Mouse (Mus musculus): ENCODE measurements around the gene Cdh24. TPM values are rescaled to one million over a fixed set of nuclear protein-coding genes. Genes with fewer than 3 reads are reported as not detected.

The Cdh24 gene
- polyA plus RNA-seq, 1 experiment from 2014 or later = 2.1 TPM

GRCm38 (mm10) chr14:54634182-54634581, 7.0 kb downstream of the Cdh24 start:
- no peak overlapping the region for H3K27ac ChIP-seq (ENCODE audit: low read length)
- no peak; the same call in 1 of the 2 replicates for ATAC-seq (ENCODE audit: low read depth)
- no peaks in the 10 kb centered on the region for H3K9me3 ChIP-seq (ENCODE audit: control insufficient read depth, low read length)
- peaks cover 13% of the 10 kb centered on the region for H3K36me3 ChIP-seq (ENCODE audit: control insufficient read depth, insufficient read depth, low read length)
- WGBS = 66% methylated on average over 4 of the region's 4 CpGs
- no peaks in the 10 kb centered on the region for H3K4me1 ChIP-seq (replicated peaks; ENCODE audit: control insufficient read depth, insufficient read depth, low read length)
- no peaks in the 10 kb centered on the region for H3K27me3 ChIP-seq (ENCODE audit: control insufficient read depth, insufficient read depth, low read depth, low read length)
- no peak overlapping the region for H3K4me3 ChIP-seq (ENCODE audit: low read length)
- H3K9ac ChIP-seq (ENCODE audit: low read length) = no peak overlapping the region
- no peak overlapping the region for H3K4me2 ChIP-seq (ENCODE audit: low read depth, low read length)

- no peak overlapping the region for H3K4me3 ChIP-seq (ENCODE audit: low read length)
- H3K36me3 ChIP-seq (ENCODE audit: control insufficient read depth, insufficient read depth, low read length) = peaks cover 13% of the 10 kb centered on the region
- H3K9me3 ChIP-seq (ENCODE audit: control insufficient read depth, low read length) = no peaks in the 10 kb centered on the region
- no peak overlapping the region for H3K4me2 ChIP-seq (ENCODE audit: low read depth, low read length)
- H3K27me3 ChIP-seq (ENCODE audit: control insufficient read depth, insufficient read depth, low read depth, low read length) = no peaks in the 10 kb centered on the region
- H3K27ac ChIP-seq (ENCODE audit: low read length) = no peak overlapping the region
- WGBS = 90% methylated on average over 27 of the region's 37 CpGs
- no peaks in the 10 kb centered on the region for H3K4me1 ChIP-seq (replicated peaks; ENCODE audit: control insufficient read depth, insufficient read depth, low read length)
- no peak for ATAC-seq (ENCODE audit: low read depth)
- H3K9ac ChIP-seq (ENCODE audit: low read length) = no peak overlapping the region
These were observed 8.9 kb downstream of the Cdh24 start for GRCm38 (mm10) chr14:54632252-54632651.

- no peak overlapping the region for H3K27ac ChIP-seq (ENCODE audit: low read length)
- H3K4me3 ChIP-seq (ENCODE audit: low read length) = no peak overlapping the region
- no peak overlapping the region for H3K9ac ChIP-seq (ENCODE audit: low read length)
- peaks cover 13% of the 10 kb centered on the region for H3K36me3 ChIP-seq (ENCODE audit: control insufficient read depth, insufficient read depth, low read length)
- H3K27me3 ChIP-seq (ENCODE audit: control insufficient read depth, insufficient read depth, low read depth, low read length) = no peaks in the 10 kb centered on the region
- ATAC-seq (ENCODE audit: low read depth) = no peak
- 53% methylated on average over 4 of the region's 4 CpGs for WGBS
- no peaks in the 10 kb centered on the region for H3K9me3 ChIP-seq (ENCODE audit: control insufficient read depth, low read length)
- no peaks in the 10 kb centered on the region for H3K4me1 ChIP-seq (replicated peaks; ENCODE audit: control insufficient read depth, insufficient read depth, low read length)
- H3K4me2 ChIP-seq (ENCODE audit: low read depth, low read length) = no peak overlapping the region
These were observed 9.9 kb downstream of the Cdh24 start for GRCm38 (mm10) chr14:54631240-54631599.

- Histone ChIP-seq H3K27ac (ENCODE audit: low read length) (no peak overlapping the region), H3K4me2 (ENCODE audit: low read depth, low read length) (no peak overlapping the region), H3K9ac (ENCODE audit: low read length) (no peak overlapping the region), H3K4me1 (replicated peaks; ENCODE audit: control insufficient read depth, insufficient read depth, low read length) (no peaks in the 10 kb centered on the region), H3K27me3 (ENCODE audit: control insufficient read depth, insufficient read depth, low read depth, low read length) (no peaks in the 10 kb centered on the region), H3K9me3 (ENCODE audit: control insufficient read depth, low read length) (no peaks in the 10 kb centered on the region), H3K36me3 (ENCODE audit: control insufficient read depth, insufficient read depth, low read length) (peaks cover 13% of the 10 kb centered on the region), H3K4me3 (ENCODE audit: low read length) (no peak overlapping the region)
- ATAC-seq (ENCODE audit: low read depth) = no peak
- WGBS = 73% methylated on average over 11 of the region's 11 CpGs
These were observed 10.5 kb downstream of the Cdh24 start for GRCm38 (mm10) chr14:54630583-54631239.

- ATAC-seq (ENCODE audit: low read depth) = no peak
- WGBS = 84% methylated on average over 2 of the region's 2 CpGs
- no peak overlapping the region for H3K4me2 ChIP-seq (ENCODE audit: low read depth, low read length)
These were observed 11.4 kb downstream of the Cdh24 start for GRCm38 (mm10) chr14:54629797-54630196.

GRCm38 (mm10) chr14:54628103-54628502, 13.1 kb downstream of the Cdh24 start:
- ATAC-seq (ENCODE audit: low read depth) = no peak
- no peaks in the 10 kb centered on the region for H3K4me1 ChIP-seq (replicated peaks; ENCODE audit: control insufficient read depth, insufficient read depth, low read length)
- H3K27ac ChIP-seq (ENCODE audit: low read length) = no peak overlapping the region
- no peaks in the 10 kb centered on the region for H3K27me3 ChIP-seq (ENCODE audit: control insufficient read depth, insufficient read depth, low read depth, low read length)
- no peak overlapping the region for H3K4me3 ChIP-seq (ENCODE audit: low read length)
- H3K36me3 ChIP-seq (ENCODE audit: control insufficient read depth, insufficient read depth, low read length) = peaks cover 9% of the 10 kb centered on the region
- no peak overlapping the region for H3K9ac ChIP-seq (ENCODE audit: low read length)
- H3K9me3 ChIP-seq (ENCODE audit: control insufficient read depth, low read length) = no peaks in the 10 kb centered on the region
- WGBS = 54% methylated on average over 5 of the region's 5 CpGs
- no peak overlapping the region for H3K4me2 ChIP-seq (ENCODE audit: low read depth, low read length)

More at GRCm38 (mm10) chr14:54629797-54630196, 11.4 kb downstream of the Cdh24 start:
- Histone ChIP-seq H3K36me3 (ENCODE audit: control insufficient read depth, insufficient read depth, low read length) (peaks cover 13% of the 10 kb centered on the region), H3K27ac (ENCODE audit: low read length) (no peak overlapping the region), H3K9ac (ENCODE audit: low read length) (no peak overlapping the region), H3K27me3 (ENCODE audit: control insufficient read depth, insufficient read depth, low read depth, low read length) (no peaks in the 10 kb centered on the region), H3K9me3 (ENCODE audit: control insufficient read depth, low read length) (no peaks in the 10 kb centered on the region), H3K4me3 (ENCODE audit: low read length) (no peak overlapping the region), H3K4me1 (replicated peaks; ENCODE audit: control insufficient read depth, insufficient read depth, low read length) (no peaks in the 10 kb centered on the region)

- no peaks in the 10 kb centered on the region for H3K27me3 ChIP-seq (ENCODE audit: control insufficient read depth, insufficient read depth, low read depth, low read length)
- WGBS = 68% methylated on average over 10 of the region's 10 CpGs
- H3K4me1 ChIP-seq (replicated peaks; ENCODE audit: control insufficient read depth, insufficient read depth, low read length) = no peaks in the 10 kb centered on the region
- H3K9ac ChIP-seq (ENCODE audit: low read length) = no peak overlapping the region
- H3K4me3 ChIP-seq (ENCODE audit: low read length) = no peak overlapping the region
- no peak overlapping the region for H3K4me2 ChIP-seq (ENCODE audit: low read depth, low read length)
- ATAC-seq (ENCODE audit: low read depth) = no peak
- no peaks in the 10 kb centered on the region for H3K9me3 ChIP-seq (ENCODE audit: control insufficient read depth, low read length)
- H3K36me3 ChIP-seq (ENCODE audit: control insufficient read depth, insufficient read depth, low read length) = no peaks in the 10 kb centered on the region
- no peak overlapping the region for H3K27ac ChIP-seq (ENCODE audit: low read length)
These were observed 16.2 kb downstream of the Cdh24 start for GRCm38 (mm10) chr14:54624976-54625375.

GRCm38 (mm10) chr14:54623334-54623733, 17.8 kb downstream of the Cdh24 start:
- Histone ChIP-seq H3K9me3 (ENCODE audit: control insufficient read depth, low read length) (no peaks in the 10 kb centered on the region), H3K27me3 (ENCODE audit: control insufficient read depth, insufficient read depth, low read depth, low read length) (no peaks in the 10 kb centered on the region), H3K36me3 (ENCODE audit: control insufficient read depth, insufficient read depth, low read length) (no peaks in the 10 kb centered on the region), H3K9ac (ENCODE audit: low read length) (no peak overlapping the region), H3K4me3 (ENCODE audit: low read length) (no peak overlapping the region), H3K27ac (ENCODE audit: low read length) (no peak overlapping the region), H3K4me2 (ENCODE audit: low read depth, low read length) (no peak overlapping the region), H3K4me1 (replicated peaks; ENCODE audit: control insufficient read depth, insufficient read depth, low read length) (no peaks in the 10 kb centered on the region)
- 78% methylated on average over 6 of the region's 6 CpGs for WGBS
- ATAC-seq (ENCODE audit: low read depth) = no peak

- no peaks in the 10 kb centered on the region for H3K27me3 ChIP-seq (ENCODE audit: control insufficient read depth, insufficient read depth, low read depth, low read length)
- H3K9me3 ChIP-seq (ENCODE audit: control insufficient read depth, low read length) = no peaks in the 10 kb centered on the region
- H3K36me3 ChIP-seq (ENCODE audit: control insufficient read depth, insufficient read depth, low read length) = no peaks in the 10 kb centered on the region
- WGBS = 87% methylated on average over 1 of the region's 1 CpGs
- no peak within 1 kb of the TSS for H3K9ac ChIP-seq (ENCODE audit: low read length)
- no peak within 1 kb of the TSS for H3K4me3 ChIP-seq (ENCODE audit: low read length)
- no peak for ATAC-seq (ENCODE audit: low read depth)
- H3K4me1 ChIP-seq (replicated peaks; ENCODE audit: control insufficient read depth, insufficient read depth, low read length) = peaks cover 7% of the 10 kb centered on the region
- H3K27ac ChIP-seq (ENCODE audit: low read length) = no peak within 1 kb of the TSS
- H3K4me2 ChIP-seq (ENCODE audit: low read depth, low read length) = no peak within 1 kb of the TSS
These were observed 20.0 kb downstream of the Cdh24 start, which contains the start of gene Psmb11 for GRCm38 (mm10) chr14:54621133-54621532. Gene Psmb11 (plus strand): TSS chr14:54621433.
